Mouse (Mus musculus) heart, postnatal 0 days (tissue): ENCODE measurements around the gene Ptges3l. TPM values are rescaled to one million over a fixed set of nuclear protein-coding genes. Genes with fewer than 3 reads are reported as not detected.
A peak's percentile ranks its signal among the peaks of the same experiment; 100 is the strongest.

Experiments used
- ATAC-seq: fragments of 200-750 bp; cut with Nextera tagmentation; 2 replicates; pipeline ENCODE4 v1.8.0; 2017; ENCODE audit warnings: low read depth, moderate number of reproducible peaks, moderate library complexity; ENCODE audit not compliant: insufficient read depth
- DNase-seq: peaks from one replicate; pipeline ENCODE4 v3.0.0-alpha.2; 2016; ENCODE audit warnings: low spot score
- H3K27ac ChIP-seq: fragments of 300-500 bp; sonication (generic); 2 replicates; pipeline ENCODE4 v1.5.1; 2014; ENCODE audit warnings: low read depth, mild to moderate bottlenecking
- H3K27me3 ChIP-seq: fragments of 300-500 bp; sonication (generic); 2 replicates; pipeline ENCODE4 v1.6.1; 2014; ENCODE audit warnings: low read length, mixed read lengths; ENCODE audit not compliant: control insufficient read depth, insufficient read depth
- H3K36me3 ChIP-seq: fragments of 300-500 bp; sonication (generic); replicated peaks from 2 replicates; pipeline ENCODE4 v1.6.1; 2014; ENCODE audit warnings: low read length, mixed read lengths; ENCODE audit not compliant: control insufficient read depth, insufficient read depth
- H3K4me1 ChIP-seq: fragments of 300-500 bp; sonication (generic); 2 replicates; pipeline ENCODE4 v1.6.1; 2014; ENCODE audit warnings: antibody characterized with exemption; ENCODE audit not compliant: control insufficient read depth, insufficient read depth
- H3K4me2 ChIP-seq: fragments of 300-500 bp; sonication (generic); 2 replicates; pipeline ENCODE4 v1.6.1; 2014; ENCODE audit warnings: low read depth, mild to moderate bottlenecking, low read length, moderate library complexity
- H3K4me3 ChIP-seq: fragments of 300-500 bp; sonication (generic); 2 replicates; pipeline ENCODE4 v1.5.1; 2014; ENCODE audit warnings: low read depth, low read length
- H3K9ac ChIP-seq: fragments of 300-500 bp; sonication (generic); replicated peaks from 2 replicates; pipeline ENCODE4 v1.6.1; 2014; ENCODE audit warnings: low read depth, low read length, mixed read lengths
- H3K9me3 ChIP-seq: fragments of 300-500 bp; sonication (generic); replicated peaks from 2 replicates; pipeline ENCODE4 v1.6.1; 2016; ENCODE audit warnings: low read length; ENCODE audit not compliant: control insufficient read depth
- CTCF ChIP-seq: IDR thresholded peaks from 2 replicates; pipeline ENCODE4 v1.5.1; 2016; ENCODE audit warnings: antibody characterized with exemption, control low read depth, low read depth
- EP300 ChIP-seq: IDR thresholded peaks from 2 replicates; pipeline ENCODE4 v1.6.1; 2016; ENCODE audit warnings: antibody characterized with exemption, low read depth
- WGBS: fragments of 180-500 bp; shearing (Covaris S2); extraction: QIAGEN DNeasy Blood & Tissue Kit; methylation state at CpG from one replicate; pipeline ENCODE4 v1.1.7; 2014; 5-methylcytosine and 5-hydroxymethylcytosine counted together
- polyA plus RNA-seq: library from polyadenylated mRNA; unstranded; fragments of >200 nt; fragmentation: Nextera tagmentation; extraction: Ambion mirVana; gene quantifications from 2 replicates; pipeline ENCODE4 v1.2.1, GENCODE M21; 2015
- total RNA-seq: library from RNA; depleted of rRNA; stranded (reverse); fragments of >200 nt; gene quantifications from 2 replicates; pipeline ENCODE4 v1.2.3, GENCODE M21; 2014; ENCODE audit warnings: low replicate concordance

Gene Ptges3l
- total and polyA plus RNA-seq, 2 experiments from 2014 or later = 32.8 to 86.9 TPM

- Histone ChIP-seq H3K9me3 (no peaks in the 10 kb centered on the region), H3K4me1 (0 out of 2 replicates have a peak, but pooled peaks cover 8% of the 10 kb centered on the region), H3K9ac (no peak overlapping the region), H3K27me3 (no peaks in the 10 kb centered on the region), H3K4me3 (no peak overlapping the region), H3K36me3 (peaks cover 12% of the 10 kb centered on the region; the same call in 1 of the 2 replicates), H3K27ac (no peak overlapping the region), H3K4me2 (no peak overlapping the region)
- no peak for ATAC-seq
- 83% methylated on average over 5 of the region's 5 CpGs for WGBS
- no peak for TF ChIP-seq CTCF
- no peak for TF ChIP-seq EP300
- DNase-seq = no peak
These were observed 5.0 kb downstream of the Ptges3l start for GRCm38 (mm10) chr11:101420148-101420547.

GRCm38 (mm10) chr11:101419610-101420009 lies 5.5 kb downstream of the Ptges3l start:
- no peak for ATAC-seq

GRCm38 (mm10) chr11:101418991-101419390 lies 6.1 kb downstream of the Ptges3l start:
- no peak for ATAC-seq
- Histone ChIP-seq H3K27me3 (no peaks in the 10 kb centered on the region), H3K4me2 (no peak overlapping the region), H3K9me3 (no peaks in the 10 kb centered on the region), H3K36me3 (peaks cover 12% of the 10 kb centered on the region; the same call in 1 of the 2 replicates), H3K9ac (no peak overlapping the region), H3K27ac (no peak overlapping the region), H3K4me1 (0 out of 2 replicates have a peak, but pooled peaks cover 8% of the 10 kb centered on the region), H3K4me3 (no peak overlapping the region)
- TF ChIP-seq CTCF (no peak), EP300 (no peak)
- WGBS = 59% methylated on average over 6 of the region's 6 CpGs
- DNase-seq = no peak

More at GRCm38 (mm10) chr11:101419610-101420009, 5.5 kb downstream of the Ptges3l start:
- Histone ChIP-seq H3K4me2 (no peak overlapping the region), H3K27ac (no peak overlapping the region), H3K4me1 (0 out of 2 replicates have a peak, but pooled peaks cover 8% of the 10 kb centered on the region), H3K4me3 (no peak overlapping the region), H3K9me3 (no peaks in the 10 kb centered on the region), H3K27me3 (no peaks in the 10 kb centered on the region), H3K36me3 (peaks cover 12% of the 10 kb centered on the region; the same call in 1 of the 2 replicates), H3K9ac (no peak overlapping the region)
- WGBS = 50% methylated on average over 3 of the region's 3 CpGs
- TF ChIP-seq EP300 (no peak), CTCF (peak; percentile 25; the same call in 1 of the 2 replicates)
- no peak for DNase-seq

DNA sequence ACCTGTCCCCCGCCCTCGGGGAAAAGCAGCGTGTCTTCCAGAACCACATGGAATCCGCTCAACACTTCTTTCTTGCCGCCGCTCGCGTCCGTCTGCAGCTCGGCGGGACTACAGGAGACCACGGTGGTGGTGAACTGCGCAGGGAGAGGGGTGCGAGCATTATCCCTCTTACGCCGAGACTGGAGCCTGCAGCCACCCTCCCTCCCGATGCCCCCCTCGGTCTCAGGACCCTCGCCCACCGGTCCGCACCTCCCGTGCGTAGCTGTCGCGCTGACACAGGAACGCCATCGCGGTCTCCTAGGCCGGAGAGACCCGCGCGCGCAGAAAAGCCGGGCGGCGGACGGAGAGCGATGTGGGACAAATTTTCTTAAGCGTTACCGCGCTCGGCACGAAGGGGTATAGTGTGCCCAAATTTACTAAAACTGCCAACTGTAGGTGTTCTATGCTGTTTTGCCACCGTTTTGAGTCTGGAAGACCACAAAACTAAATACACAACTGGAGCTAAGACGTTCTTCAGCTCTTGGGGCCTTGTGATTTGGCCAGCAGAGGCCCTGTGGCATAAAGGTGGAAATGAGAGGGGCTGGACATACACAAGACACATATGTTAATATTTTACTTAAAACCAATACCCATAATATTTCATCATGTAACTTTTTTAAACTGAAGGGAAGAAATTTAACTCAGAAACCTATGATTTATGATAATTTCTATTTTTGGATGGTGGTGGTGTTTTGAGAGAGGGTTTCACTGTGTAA lies 7.9 kb downstream of the Ptges3l start, which contains the start of gene Aarsd1:
Gene Aarsd1 (minus strand): TSS at position 515 of the 755 bp plus-strand sequence.
- TF ChIP-seq EP300 (no peak), CTCF (no peak)
- peaks cover 16% of the 10 kb centered on the region for H3K36me3 ChIP-seq
- peak; percentile 82 for ATAC-seq

DNA sequence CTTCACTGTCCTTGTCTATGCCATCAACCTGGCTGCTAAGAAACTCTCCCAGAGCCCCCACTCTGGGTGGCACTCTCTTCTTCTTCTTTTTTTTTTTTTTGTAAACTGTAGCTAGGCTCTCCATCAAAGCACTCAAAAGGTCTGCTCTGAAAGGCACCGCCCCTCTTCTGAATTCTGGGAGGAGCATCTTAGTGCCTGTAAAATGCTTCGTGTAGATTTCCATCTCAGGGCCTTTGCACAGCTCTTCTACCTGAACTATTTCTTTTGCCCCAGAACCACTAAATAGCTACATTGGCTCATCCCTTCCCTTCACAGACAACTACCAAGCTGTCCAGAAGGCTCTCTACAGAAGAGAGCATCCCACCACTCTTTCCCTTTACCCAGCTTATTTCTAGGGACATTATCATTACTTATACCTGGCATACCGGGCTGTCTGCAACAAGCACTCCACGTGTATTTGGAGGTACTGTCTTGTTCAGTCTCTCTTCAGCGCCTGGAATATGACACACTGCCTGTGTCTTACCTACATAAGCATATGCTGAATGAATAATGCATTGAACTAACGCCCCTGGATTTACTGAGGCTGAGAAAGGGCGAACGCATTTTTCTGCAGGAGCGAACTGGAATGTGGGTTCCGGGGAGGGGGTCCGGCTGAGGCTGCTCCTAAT lies 8.6 kb downstream of the Ptges3l start:
- H3K27ac ChIP-seq = peak overlapping the region; percentile 66
- no peak for ATAC-seq
- H3K4me2 ChIP-seq = peak overlapping the region; percentile 80
- H3K9me3 ChIP-seq = no peaks in the 10 kb centered on the region
- 1% methylated on average over 11 of the region's 11 CpGs for WGBS
- 0 out of 2 replicates have a peak, but pooled peaks cover 8% of the 10 kb centered on the region for H3K4me1 ChIP-seq
- H3K9ac ChIP-seq = peak overlapping the region; percentile 85
- TF ChIP-seq EP300 (no peak), CTCF (no peak)
- H3K27me3 ChIP-seq = no peaks in the 10 kb centered on the region
- DNase-seq = no peak
- H3K36me3 ChIP-seq = peaks cover 13% of the 10 kb centered on the region
- peak overlapping the region; percentile 88 for H3K4me3 ChIP-seq

More for the DNA sequence above, 7.9 kb downstream of the Ptges3l start, which contains the start of gene Aarsd1:
- peak within 1 kb of the TSS; percentile 88 for H3K4me3 ChIP-seq
- peak within 1 kb of the TSS; percentile 66 for H3K27ac ChIP-seq
- H3K9me3 ChIP-seq = no peaks in the 10 kb centered on the region
- H3K4me2 ChIP-seq = peak within 1 kb of the TSS; percentile 80
- H3K27me3 ChIP-seq = no peaks in the 10 kb centered on the region
- peak within 1 kb of the TSS; percentile 85 for H3K9ac ChIP-seq
- under 1% methylated on average over 45 of the region's 45 CpGs for WGBS
- H3K4me1 ChIP-seq = 0 out of 2 replicates have a peak, but pooled peaks cover 8% of the 10 kb centered on the region
- DNase-seq = peak; percentile 66
